Mouse (Mus musculus): ENCODE results near the gene Plce1.

DNA sequence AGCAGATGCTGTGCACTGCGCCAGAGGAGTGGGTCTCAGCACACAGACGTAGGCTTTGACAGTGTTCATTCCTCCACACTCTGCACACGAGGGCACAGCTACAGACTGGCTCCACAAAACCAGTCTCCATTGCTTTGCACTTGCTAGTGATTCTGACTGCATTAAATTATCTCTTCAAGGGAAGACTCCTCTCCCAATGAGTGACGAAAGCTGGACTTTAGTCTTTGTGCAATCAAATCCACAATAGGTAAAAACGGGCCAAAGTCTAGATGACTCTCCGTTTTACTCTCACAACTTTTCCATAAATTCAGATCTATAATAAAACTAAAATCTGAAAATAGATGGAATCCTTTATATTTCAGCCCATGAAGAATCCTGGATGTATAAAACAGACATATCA lies 242.1 kb downstream of the Plce1 start:
- no peak for TF ChIP-seq CTCF (IDR thresholded peaks at IDR 0.05; ENCODE audit: control insufficient read depth, insufficient read depth, low read length)
- no peak for TF ChIP-seq POLR2A (IDR thresholded peaks at IDR 0.05; ENCODE audit: borderline replicate concordance, control insufficient read depth, low read depth, low read length)
